Mouse (Mus musculus): ENCODE results near the gene Trim40. TPM values are rescaled to one million over a fixed set of nuclear protein-coding genes. Genes with fewer than 3 reads are reported as not detected.

The Trim40 gene
- total RNA-seq (2022): under 1 TPM in 1 of 4 experiments, not detected in 3; 0.31 TPM

DNA sequence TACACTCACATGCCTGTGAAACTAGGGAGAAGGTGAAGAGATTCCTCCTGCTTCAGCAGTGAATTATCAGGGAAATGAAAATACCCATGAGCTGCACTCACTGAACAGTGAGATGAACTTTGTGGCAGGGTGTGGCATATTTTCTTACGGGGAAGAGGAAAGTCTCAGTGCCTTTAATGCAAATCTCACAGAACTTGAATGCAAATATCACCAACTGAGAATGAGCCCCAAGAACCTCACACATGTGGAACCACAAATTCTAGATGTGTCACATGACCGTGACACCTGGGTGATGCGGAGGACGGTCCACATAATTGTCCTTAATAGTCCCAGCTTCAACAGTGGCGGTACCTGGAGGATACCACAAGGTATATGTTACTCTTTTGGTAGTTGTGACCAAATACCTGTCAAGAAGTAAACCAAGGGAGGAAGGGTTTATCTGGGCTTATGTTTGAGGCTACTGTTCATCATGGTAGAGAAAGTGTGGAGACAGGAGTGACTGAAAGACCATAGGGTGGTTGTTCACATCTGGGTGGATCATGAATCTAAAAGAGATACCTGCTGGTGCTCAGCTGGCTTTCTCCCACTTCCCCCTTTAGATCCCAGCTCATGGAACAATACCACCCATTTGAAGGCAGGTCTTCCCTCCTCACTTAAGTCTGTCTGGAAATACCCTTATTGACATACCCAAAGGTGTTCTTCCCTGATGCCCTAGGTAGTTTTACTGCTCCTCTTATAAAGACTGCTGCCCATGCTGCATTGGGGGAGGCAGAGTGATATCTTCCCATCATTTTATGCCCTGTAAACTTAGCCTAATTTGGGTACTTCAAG lies at the start of gene Trim40:
Gene Trim40 (minus strand): TSS at position 51 of the 831 bp plus-strand sequence.
- DNase-seq (ENCODE audit: low spot score in 2 of 2): no peak

DNA sequence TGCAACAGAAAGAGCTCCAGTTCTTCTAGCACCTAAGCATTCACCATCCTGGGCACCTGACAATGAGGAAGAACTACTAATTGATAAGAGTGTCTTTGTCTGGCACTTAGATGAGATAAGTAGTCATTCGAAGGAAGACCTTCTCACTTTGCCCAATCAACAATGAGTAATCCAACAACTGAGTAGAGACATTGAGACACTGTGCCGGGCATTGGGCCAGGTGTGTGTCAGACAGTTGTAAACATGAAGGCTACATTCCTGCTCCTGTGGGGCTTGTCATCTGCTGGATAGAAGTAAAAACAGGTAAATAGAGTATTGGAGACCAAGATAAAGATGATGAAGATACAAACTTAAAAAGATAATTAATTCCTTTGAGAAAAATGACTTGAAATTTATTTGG lies 48.1 kb upstream of the Trim40 start:
- no peak for DNase-seq (ENCODE audit: low spot score in 2 of 2)

GRCm38 (mm10) chr17:36931806-36932205 lies 41.9 kb upstream of the Trim40 start:
- DNase-seq (ENCODE audit: low spot score in 2 of 2): no peak

DNA sequence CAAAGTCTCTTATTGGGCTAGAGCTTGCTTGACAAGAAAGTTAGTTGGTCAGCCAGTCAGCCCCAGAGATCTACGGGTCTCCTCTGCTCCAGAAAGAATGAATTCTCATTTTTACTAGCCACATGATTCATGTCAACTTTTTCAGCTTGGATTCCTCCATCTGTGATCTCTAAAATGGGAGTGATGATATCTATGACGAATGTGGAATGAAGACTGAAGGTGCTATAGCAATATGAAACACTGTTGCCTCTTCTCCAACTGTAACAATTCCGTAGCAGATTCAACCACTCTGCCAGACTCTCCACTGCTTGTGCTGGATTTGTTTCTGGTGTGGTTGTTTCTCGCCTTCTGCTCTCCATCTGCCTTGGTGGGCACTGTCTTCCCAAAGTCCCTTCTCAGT lies 41.2 kb upstream of the Trim40 start:
- no peak for DNase-seq (ENCODE audit: low spot score in 2 of 2)

DNA sequence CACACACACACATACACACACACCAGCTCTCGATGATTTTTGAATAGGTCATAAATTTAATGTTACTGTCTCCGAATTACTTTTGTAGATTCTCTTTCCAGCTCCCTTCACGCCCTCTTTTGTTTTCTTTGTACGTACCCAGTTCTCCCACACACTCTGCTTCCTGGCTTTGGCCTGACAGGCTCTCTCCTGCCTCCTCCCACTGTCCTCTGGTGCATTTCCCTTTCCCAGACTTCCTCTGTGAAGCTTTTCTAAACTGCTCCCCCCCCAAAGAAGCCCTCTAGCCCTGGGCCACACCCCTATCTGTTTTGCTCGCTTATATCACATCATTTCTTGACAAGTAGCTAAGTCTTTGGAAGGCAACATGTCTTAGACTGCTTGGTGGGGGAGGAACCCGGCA lies 40.3 kb upstream of the Trim40 start:
- no peak for DNase-seq (ENCODE audit: low spot score in 2 of 2)

DNA sequence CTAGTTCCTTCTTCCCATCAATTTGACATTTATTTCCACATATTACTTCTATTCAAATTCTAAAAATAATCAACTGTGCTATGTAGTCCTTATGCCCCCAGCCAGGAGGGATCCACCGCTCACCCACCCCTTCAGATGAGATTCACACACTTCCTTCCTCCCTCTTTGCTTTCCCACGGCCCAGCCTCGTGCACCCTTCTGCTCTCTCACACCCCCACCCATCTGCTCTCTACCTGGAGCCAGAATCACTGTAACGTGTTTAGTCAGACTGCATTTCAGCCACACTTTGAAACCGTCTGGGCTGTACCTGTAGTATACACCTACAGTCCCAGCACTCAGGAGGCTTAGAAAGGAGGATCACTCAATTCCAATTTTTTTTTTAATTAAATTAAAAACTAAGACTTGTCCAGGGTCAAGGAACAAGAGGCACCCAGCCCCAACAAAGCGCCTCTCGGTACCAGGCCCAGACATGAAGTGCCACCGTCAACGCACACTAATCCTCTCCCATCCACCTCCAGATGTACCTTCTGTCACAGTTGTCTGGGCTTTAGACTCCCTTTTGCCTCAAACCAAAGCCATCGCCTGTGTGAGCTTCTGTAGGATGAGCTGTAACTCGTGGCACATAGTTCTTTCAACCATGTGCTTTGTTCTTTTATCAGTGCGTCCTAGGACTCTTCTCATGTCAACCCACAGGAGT lies 39.5 kb upstream of the Trim40 start:
- no peak for DNase-seq (ENCODE audit: low spot score in 2 of 2)

- no peak for DNase-seq (ENCODE audit: low spot score in 2 of 2)
These were observed 37.7 kb upstream of the Trim40 start for GRCm38 (mm10) chr17:36927496-36928120.

DNA sequence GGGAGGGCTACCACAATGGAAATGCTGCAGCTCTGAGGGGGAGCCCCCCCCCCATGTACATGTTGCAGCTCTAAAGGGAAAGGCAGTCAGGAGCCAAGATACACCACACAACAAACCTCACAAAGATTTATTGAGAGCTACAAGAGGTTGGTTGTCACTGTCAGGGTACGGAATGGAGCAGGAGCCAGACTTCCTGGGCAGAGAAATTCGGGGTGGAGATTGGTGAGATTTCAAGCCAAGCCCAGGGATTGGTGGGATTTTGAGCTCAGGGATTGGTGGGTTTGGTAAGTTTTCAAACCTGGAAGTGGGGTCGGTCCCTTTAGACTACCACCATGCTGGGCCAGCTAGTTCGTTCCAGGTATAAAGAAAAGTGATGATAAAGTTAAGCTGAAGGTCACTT lies 33.6 kb upstream of the Trim40 start:
- DNase-seq (ENCODE audit: low spot score in 2 of 2): no peak

GRCm38 (mm10) chr17:36922715-36923114 lies 32.8 kb upstream of the Trim40 start:
- no peak for DNase-seq (ENCODE audit: low spot score in 2 of 2)

- DNase-seq (ENCODE audit: low spot score in 2 of 2): no peak
These were observed 30.3 kb upstream of the Trim40 start for GRCm38 (mm10) chr17:36920239-36920638.

DNA sequence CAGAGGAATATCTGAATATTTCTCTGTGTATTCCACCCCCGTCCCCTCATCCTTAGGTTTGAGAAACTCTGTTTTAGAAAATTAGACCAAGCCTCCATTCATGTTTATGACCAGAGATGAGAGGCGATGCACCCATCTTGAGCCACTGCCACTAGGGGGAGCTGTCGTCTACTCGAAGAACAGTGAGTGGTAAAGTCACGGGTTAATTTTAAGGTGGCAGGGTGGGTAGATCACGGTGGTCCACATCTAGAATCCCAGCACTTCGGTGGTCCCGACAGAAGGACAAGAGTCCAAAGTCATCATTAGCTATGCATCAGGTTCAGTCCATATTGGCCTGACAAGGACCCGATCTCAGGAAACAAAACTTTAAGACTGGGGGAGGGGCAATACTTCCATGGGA lies 25.2 kb upstream of the Trim40 start:
- DNase-seq (ENCODE audit: low spot score in 2 of 2): peak in 1 of 2 experiments; percentile 60

DNA sequence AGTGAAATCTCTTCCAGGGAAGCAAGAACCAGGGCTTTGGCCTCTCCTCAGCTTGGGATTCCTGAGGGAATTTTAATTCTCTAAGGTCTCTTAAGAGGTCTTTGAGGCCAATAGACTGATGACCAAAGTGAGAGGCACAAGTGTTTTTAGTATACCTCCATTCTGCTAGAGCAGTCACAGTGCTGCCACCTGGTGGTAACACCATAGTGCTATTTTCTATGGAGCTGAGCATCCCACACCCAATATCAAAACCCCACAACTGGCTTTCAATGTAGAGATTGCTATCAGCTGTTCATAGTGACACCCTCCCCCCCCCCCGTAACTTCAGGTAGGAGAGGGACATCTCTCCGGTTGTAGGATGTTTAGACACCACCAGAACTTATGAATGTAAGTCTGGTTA lies 24.2 kb upstream of the Trim40 start:
- peak; percentile 40 to 81 for DNase-seq (ENCODE audit: low spot score in 2 of 2)

- DNase-seq (ENCODE audit: low spot score in 2 of 2): no peak
These were observed 22.1 kb upstream of the Trim40 start for GRCm38 (mm10) chr17:36912031-36912430.

GRCm38 (mm10) chr17:36909802-36910201 lies 19.9 kb upstream of the Trim40 start:
- no peak for DNase-seq (ENCODE audit: low spot score in 2 of 2)

DNA sequence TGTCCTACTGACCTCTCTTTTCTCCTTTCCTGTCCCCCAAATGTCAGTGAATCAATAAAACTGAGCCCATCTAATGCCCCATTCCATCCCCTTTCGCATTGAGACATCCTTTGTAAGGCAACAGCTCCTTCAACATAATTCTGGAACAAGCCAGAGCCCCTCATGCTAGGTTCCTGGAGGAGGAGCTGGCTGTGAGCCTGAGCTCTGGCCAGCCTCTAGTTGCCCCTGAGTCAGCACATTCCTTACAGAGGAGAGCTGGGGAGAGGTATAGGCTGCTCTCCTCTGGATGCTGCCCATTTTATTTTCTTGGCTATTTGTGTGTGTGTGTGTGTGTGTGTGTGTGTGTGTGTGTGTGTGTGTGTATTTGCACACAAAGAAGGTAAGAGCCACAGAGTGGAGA lies 18.3 kb upstream of the Trim40 start:
- DNase-seq (ENCODE audit: low spot score in 2 of 2): no peak

DNA sequence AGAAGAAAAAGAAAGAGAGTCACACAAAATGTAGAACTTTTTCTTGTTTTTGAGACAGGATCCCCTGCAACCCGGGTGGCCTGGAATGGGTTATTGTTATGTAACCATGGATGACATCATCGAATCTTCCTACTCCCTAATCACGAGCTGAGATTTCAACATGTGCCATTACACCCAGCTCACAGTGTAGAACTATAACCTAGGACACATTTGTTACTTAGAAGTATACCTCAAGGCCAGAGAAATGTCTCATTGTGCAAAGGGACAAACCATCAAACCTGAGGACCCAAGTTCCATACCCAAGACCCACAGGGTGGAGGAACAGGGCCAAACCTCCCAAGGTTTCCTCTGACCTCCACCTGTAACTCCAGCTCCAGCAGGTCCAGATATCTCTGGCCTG lies 13.7 kb upstream of the Trim40 start:
- no peak for DNase-seq (ENCODE audit: low spot score in 2 of 2)

DNA sequence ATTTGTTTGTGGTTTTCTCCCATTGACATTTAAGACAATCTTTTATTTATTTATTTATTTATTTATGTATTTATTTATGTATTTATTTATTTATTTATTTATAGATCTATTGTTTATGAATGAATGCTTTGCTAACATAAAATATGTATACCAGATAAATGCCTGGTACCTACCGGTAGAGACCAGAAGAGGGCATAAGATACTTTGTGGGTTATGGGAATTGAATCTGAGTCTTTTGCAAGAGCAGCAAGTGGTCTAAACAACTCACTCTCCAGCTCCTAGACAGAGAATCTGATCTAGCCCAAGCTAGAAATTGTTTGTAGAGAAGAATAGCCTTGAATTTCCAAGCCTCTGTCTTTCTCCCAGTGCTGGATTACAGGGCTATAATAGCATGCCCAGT lies 10.8 kb upstream of the Trim40 start:
- no peak for DNase-seq (ENCODE audit: low spot score in 2 of 2)

GRCm38 (mm10) chr17:36900001-36900400 lies 10.1 kb upstream of the Trim40 start:
- peak; percentile 42 to 64 for DNase-seq (ENCODE audit: low spot score in 2 of 2)

- no peak for DNase-seq (ENCODE audit: low spot score in 2 of 2)
These were observed 9.5 kb upstream of the Trim40 start for GRCm38 (mm10) chr17:36899376-36899775.

GRCm38 (mm10) chr17:36897552-36898205 lies 7.8 kb upstream of the Trim40 start, which contains the start of gene Trim31:
TSS of gene Trim31 (plus strand) at chr17:36898118.
- no peak for DNase-seq (ENCODE audit: low spot score in 2 of 2)

DNA sequence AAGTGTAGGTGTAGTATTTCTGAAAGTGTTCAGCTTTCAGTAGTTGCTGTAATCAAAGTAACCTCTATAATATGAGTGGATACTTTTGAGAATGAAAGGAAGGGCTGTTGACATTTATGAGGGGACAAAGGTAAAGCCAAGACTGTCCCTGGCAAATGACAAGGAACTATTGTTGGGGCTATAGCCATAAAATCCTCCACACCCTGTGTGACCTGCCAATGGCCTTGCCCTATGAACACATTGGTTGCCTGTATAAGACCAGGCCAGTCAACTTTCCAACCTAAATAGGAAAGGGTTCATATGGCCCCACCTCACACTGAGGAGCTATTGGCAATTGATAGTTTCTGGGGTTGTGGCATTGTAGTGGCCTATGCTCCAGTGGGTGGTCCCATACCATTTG lies 7.1 kb upstream of the Trim40 start:
- DNase-seq (ENCODE audit: low spot score in 2 of 2): no peak

GRCm38 (mm10) chr17:36896583-36896982 lies 6.7 kb upstream of the Trim40 start:
- DNase-seq (ENCODE audit: low spot score in 2 of 2): peak in 1 of 2 experiments; percentile 9

Data from layer of hippocampus, adult 8-10 months (tissue).